Mouse (Mus musculus): ENCODE measurements around the gene Slc6a11. TPM values are rescaled to one million over a fixed set of nuclear protein-coding genes. Genes with fewer than 3 reads are reported as not detected.

Gene Slc6a11
- polyA plus RNA-seq, 1 experiment from 2014 or later, result 0.09 TPM

- no peak for DNase-seq (ENCODE audit: low spot score)
Observed at GRCm38 (mm10) chr6:114261609-114262008, 130.6 kb downstream of the Slc6a11 start.

- no peak for DNase-seq (ENCODE audit: low spot score)
Observed at GRCm38 (mm10) chr6:114264010-114264409, 133.0 kb downstream of the Slc6a11 start.

DNA sequence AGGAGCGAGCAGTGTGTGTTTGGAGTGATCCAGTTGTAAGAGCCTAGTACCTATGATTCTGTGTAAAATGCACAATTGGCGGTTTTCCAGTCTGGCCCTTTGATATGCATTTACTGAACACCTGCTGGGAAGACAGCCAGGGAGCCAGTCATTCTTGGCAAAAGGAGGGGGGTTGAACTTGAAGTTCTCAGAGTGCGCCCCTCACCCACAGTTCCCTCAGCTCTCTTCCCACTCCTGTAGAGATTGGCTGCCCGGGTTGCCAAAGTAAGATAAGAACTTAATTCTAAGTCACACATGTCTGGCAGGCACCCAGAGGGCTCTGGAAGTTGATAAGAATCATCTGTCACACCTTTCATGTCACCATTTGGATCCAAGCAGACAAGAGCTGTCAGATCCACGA is 133.4 kb downstream of the Slc6a11 start:
- DNase-seq (ENCODE audit: low spot score), result no peak

DNA sequence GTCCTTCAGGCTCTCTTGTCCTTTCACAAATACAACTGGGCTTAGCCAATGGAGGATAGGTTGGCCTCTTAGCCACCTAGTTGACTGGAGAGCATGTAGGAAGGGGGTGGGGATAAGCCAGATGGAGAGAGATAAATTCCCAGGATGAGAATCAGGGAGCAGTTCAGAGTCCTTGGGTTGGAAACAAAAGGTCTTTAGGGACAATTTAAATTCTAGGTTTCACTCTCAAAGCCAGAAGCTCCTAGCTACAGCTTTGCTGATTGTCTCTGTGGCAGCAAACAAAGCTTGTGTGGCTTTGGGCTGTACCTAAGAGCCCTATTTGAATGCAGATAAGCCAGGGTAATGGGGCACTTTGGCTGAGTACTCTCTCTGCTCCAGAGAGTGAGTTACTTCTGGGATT is 135.2 kb downstream of the Slc6a11 start:
- no peak for DNase-seq (ENCODE audit: low spot score)

DNA sequence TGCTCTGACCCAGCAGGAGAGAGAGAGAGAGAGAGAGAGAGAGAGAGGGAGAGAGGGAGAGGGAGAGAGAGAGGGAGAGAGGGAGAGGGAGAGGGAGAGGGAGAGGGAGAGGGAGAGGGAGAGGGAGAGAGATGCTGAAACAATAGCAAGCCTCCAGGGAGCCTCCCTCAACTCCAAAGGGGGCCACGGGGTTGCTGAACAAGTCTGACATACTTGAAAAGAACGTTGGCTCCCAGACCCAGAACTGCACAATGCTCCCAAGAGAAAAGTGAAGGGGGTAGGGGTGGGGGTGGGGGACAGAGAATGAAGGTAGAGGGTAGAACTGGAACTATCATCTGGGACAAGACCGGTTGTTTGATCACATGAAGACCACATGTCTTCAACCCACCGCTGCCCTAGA is 136.9 kb downstream of the Slc6a11 start:
- no peak for DNase-seq (ENCODE audit: low spot score)

GRCm38 (mm10) chr6:114269589-114269988 is 138.5 kb downstream of the Slc6a11 start:
- DNase-seq (ENCODE audit: low spot score), result no peak

- no peak for DNase-seq (ENCODE audit: low spot score)
Observed at GRCm38 (mm10) chr6:114270799-114271198, 139.8 kb downstream of the Slc6a11 start.

DNA sequence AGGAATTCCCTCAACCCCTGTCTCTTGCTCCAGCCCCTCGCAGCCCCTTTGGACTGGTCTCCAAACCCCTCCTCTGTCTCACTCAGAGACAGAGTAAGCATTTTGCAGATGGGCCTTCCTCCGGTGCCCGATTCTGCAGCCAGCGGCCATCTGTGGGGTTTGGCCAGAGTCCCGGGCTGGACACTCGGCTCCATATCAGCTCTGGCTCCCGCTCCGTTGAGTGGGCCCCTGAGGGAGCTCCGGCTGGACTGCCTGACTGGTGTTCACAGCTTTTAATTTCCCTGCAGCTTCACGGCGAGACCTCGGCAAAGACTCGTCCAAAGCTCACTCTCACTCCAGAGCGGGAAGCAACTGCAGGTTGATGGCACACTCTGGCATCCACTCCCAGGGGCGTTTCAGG is 141.2 kb downstream of the Slc6a11 start:
- no peak for DNase-seq (ENCODE audit: low spot score)

- no peak for DNase-seq (ENCODE audit: low spot score)
Observed at GRCm38 (mm10) chr6:114273997-114274728, 143.1 kb downstream of the Slc6a11 start.

DNA sequence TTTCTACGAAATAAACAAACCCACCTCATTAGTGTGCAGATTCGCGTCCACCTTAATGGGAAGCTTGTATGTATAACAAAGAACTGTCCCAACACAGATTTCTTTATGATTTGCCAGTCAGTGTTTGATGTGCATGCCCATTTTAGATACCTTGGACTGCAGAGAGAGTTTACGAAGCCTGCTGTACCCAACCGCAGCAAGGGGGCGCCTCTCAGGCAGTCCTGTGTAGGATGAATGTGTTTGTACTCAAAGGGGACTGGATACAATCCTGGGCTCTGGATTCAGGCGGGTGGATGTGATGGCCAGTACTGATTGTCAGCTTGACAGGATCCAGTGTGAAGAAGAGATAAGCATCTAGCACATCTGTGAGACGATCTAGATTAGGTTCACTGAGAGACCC is 144.8 kb downstream of the Slc6a11 start:
- DNase-seq (ENCODE audit: low spot score), result no peak

- DNase-seq (ENCODE audit: low spot score), result peak; percentile 5
Observed at GRCm38 (mm10) chr6:114282469-114283277, 151.6 kb downstream of the Slc6a11 start, which contains the start of gene Slc6a1. Gene Slc6a1 (plus strand): TSS chr6:114282635.

DNA sequence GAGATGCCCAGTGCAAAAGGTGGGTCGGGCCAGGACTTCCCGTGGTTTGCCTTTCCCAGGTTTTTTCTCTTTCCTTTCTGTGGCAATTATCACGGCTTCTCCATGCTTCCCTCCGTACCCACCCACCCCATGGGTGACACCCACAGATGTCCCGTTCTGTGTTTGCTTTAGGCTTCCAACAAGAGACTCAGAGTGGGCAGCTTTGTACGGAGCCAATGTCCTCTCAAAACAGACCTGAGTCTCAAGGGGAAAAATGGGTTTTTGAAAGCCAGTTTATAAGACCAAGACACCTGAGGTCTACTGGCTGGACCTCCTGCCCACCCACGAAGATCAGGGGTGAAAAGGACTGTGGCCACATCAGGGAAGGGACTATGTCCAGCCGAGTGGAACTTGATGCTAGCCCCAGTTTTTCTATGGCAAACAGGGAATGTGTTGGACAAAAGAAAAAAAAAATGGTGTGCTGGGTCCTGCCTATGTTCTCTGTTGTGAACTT is 152.3 kb downstream of the Slc6a11 start:
- DNase-seq (ENCODE audit: low spot score), result no peak

DNA sequence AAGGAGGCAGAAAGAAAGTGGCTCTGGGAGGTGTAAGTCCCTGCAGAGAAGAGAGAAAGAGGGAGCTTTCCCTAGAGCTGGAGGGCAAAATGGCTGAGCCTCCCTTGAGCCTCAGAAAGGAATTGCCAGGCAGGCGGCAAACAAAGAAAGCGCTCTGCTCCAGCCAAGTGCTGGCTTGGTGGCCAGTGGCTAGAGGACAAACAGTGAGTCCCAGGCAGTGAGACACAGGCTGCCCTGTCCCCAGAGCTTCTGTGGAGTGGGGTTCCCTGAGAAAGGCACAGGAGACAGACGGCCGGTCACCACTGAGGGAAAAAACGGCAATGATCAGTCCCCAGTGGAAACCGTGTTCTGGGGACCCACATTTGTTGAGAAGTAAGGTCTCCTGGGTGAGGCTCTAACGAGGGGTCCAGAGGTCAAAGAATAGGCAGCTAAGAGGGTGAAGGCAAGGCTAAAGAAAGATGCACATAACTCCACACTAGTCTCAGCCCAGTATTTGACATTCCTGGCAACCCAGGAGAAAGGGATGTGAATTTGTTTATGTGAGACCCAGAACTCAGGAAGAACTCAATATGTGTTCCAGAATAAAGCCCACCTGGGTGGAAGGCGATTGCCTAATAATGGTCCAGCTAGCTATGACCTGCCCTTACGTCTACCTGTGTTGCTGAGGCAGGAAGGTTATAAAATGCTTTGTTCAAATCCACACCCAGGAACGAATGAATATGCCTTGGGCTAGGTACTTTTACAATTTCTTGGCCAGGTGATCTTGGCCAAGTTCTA is 153.1 kb downstream of the Slc6a11 start:
- DNase-seq (ENCODE audit: low spot score), result no peak

DNA sequence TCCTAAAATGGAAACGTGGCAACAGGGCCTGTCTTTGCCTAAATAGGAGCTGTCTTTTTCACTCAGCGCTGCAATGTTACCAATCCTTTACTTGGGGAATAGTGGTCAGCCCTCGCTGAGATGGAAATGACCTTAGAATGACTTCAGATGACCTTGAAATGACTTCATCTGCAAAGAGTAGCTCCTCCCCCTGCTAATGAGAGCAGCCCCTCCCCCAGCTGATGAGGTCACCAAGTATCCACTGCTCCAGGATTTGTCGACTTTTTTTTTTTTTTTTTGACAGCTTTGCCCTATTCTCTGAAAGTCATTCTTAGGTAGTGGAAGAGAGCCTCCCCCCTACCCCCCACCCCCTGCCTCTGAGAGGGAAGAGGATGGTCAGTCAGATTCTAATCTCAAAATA is 154.4 kb downstream of the Slc6a11 start:
- no peak for DNase-seq (ENCODE audit: low spot score)

DNA sequence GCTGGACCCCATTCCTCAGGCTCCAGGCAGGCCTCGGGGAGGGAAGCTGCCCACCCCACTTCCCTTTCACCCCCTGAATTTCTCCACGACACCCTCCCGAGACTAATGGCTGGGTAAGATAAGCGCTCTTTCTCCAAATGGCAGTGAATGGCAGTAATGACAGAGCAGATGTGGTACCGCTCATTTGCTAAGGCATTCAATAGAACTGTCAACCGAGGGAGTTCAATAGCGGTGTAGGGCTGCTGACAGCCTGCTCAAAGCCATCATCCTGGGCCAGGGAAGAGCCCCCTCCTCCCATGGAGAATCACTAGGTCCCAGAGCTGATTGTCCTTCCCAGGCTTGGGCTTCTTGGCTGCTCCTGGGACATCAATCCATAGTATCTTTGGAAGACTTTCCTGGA is 158.1 kb downstream of the Slc6a11 start:
- DNase-seq (ENCODE audit: low spot score), result no peak

DNA sequence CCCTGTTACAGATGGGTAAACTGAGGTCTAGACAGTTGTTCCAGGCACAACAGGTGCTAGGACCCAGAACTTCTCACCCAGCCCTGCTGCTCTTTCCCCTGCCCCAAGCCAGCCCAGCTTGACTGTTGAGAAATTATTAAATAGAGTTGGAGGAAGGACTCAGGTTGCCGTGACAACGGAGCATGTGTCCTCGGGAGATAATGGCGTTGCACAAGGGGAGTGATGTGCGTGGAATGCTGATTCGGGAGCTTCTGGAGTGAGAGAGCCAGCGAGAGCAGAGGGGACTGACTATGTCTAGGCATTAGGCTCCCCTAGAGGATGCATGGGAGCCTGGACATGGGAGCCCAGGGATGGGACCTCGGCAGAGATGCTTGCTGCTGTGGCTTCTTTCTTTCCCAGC is 159.1 kb downstream of the Slc6a11 start:
- DNase-seq (ENCODE audit: low spot score), result no peak

DNA sequence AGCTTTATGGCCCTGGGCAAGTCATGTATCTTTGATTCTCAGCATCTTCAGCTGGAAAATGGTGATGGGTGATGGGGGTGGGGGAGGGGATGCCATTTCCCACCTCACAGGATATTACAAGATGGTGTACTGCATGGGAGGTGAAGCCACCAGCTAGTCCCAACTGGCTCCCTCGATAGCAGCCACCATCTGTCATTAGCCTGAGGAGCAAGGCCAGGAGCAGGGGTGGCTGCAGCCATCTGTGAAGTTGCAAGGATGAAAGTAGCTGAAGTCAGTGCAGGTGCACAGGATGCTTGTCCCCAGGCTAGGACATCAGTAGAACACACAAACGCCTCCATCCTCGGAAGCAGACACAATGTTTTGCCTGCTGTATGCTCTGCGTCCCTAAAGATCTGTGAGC is 159.9 kb downstream of the Slc6a11 start:
- no peak for DNase-seq (ENCODE audit: low spot score)

- no peak for DNase-seq (ENCODE audit: low spot score)
Observed at GRCm38 (mm10) chr6:114291396-114291795, 160.4 kb downstream of the Slc6a11 start.

- DNase-seq (ENCODE audit: low spot score), result no peak
Observed at GRCm38 (mm10) chr6:114293511-114293910, 162.5 kb downstream of the Slc6a11 start.

- DNase-seq (ENCODE audit: low spot score), result no peak
Observed at GRCm38 (mm10) chr6:114295086-114295485, 164.0 kb downstream of the Slc6a11 start.

DNA sequence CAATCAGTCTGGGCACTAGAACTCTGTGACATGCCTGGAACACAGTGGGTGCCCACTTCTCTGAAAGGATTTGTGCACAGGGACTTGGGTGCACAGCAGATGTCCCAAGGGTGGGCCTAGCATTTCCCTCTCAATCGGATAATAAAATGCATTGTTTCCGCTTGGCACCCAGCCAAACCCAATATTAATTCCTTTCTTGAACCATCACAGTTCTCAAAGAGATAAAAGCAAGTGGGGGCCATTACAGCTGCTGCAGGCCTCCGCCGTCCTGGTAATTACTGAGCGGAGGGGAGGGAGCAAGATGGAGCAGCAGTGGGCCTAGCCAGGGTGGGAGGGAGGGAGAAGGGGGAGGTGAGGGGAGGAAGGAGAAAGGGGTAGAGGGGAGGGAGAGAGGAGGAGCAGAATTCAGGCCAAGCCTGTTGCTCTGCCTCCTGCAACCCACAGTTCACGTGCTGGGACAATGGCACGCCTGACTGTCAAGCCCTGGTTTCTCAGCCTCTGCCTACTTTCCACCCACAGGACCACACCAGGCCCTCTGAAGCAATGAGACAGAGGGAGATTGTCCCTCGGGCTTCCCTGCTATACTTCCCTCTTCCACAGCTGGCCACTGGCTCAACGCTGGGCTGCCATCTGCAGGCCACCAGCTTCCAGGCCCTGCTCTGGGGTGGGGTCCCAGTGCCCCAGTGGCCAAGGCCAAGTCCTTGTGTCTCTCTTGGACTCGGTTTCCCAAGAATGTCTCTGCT is 166.4 kb downstream of the Slc6a11 start:
- no peak for DNase-seq (ENCODE audit: low spot score)

Data from thymus, postnatal 0 days (tissue).